In genomic region chr16:93648441-93649183, GRCm38 (mm10) we compare ENCODE assay signal across 27 mouse cellular contexts. TPM values are rescaled to one million over a fixed set of nuclear protein-coding genes. Genes with fewer than 3 reads are reported as not detected.
"Had no signal": no experiment of that assay in that cellular context is flagged by ENCODE, and none has a peak within 500 bp of the region (broad histone marks: within the 10 kb centered on the region; RNA-seq: fewer than 3 reads in every experiment).

No protein-coding gene starts in this region.

- H3K4me2 ChIP-seq: kidney, embryonic 15.5 days; limb, embryonic 12.5 days; limb, embryonic 15.5 days; liver, embryonic 11.5 days; lung, embryonic 14.5 days; midbrain, embryonic 12.5 days; midbrain, embryonic 15.5 days; neural tube, embryonic 12.5 days; neural tube, embryonic 15.5 days had no signal

- H3K27ac ChIP-seq: kidney, embryonic 15.5 days; left cerebral cortex, adult 2 months; limb, embryonic 12.5 days; limb, embryonic 15.5 days; liver, embryonic 14.5 days; macrophage; midbrain, embryonic 12.5 days; midbrain, embryonic 15.5 days; neural tube, embryonic 12.5 days; neural tube, embryonic 15.5 days; stomach, postnatal 0 days had no signal

- H3K4me1 ChIP-seq: kidney, embryonic 15.5 days; limb, embryonic 15.5 days; midbrain, embryonic 12.5 days; midbrain, embryonic 15.5 days; neural tube, embryonic 12.5 days; neural tube, embryonic 15.5 days had no signal

- DNase-seq: kidney, adult 8-10 months; kidney, postnatal 10 days; kidney, postnatal 36 days; layer of hippocampus, postnatal 36 days; left cerebral cortex, postnatal 4 days; liver, postnatal 0 days; lung, embryonic 14.5 days; right cerebral cortex, adult 18-20 months; right cerebral cortex, postnatal 14 days; right cerebral cortex, postnatal 4 days; thymus, adult 2 months; thymus, postnatal 14 days; thymus, postnatal 4 days had no signal

- H3K9ac ChIP-seq: kidney, embryonic 15.5 days; limb, embryonic 12.5 days; limb, embryonic 15.5 days; liver, embryonic 14.5 days; liver, postnatal 0 days; lung, embryonic 14.5 days; midbrain, embryonic 12.5 days; midbrain, embryonic 15.5 days; neural tube, embryonic 12.5 days; neural tube, embryonic 15.5 days had no signal

- H3K27me3 ChIP-seq: kidney, embryonic 15.5 days; limb, embryonic 12.5 days; limb, embryonic 15.5 days; midbrain, embryonic 12.5 days; midbrain, embryonic 15.5 days; neural tube, embryonic 12.5 days; neural tube, embryonic 15.5 days had no signal

- ATAC-seq: liver, postnatal 0 days; lung, postnatal 0 days; midbrain, embryonic 15.5 days had no signal

- H3K9me3 ChIP-seq: kidney, embryonic 15.5 days; limb, embryonic 12.5 days; limb, embryonic 15.5 days; midbrain, embryonic 12.5 days; midbrain, embryonic 15.5 days; neural tube, embryonic 12.5 days; neural tube, embryonic 15.5 days had no signal

- H3K36me3 ChIP-seq: kidney, embryonic 15.5 days; limb, embryonic 12.5 days; limb, embryonic 15.5 days; midbrain, embryonic 12.5 days; midbrain, embryonic 15.5 days; neural tube, embryonic 12.5 days; neural tube, embryonic 15.5 days had no signal

- H3K4me3 ChIP-seq: kidney, embryonic 15.5 days; left cerebral cortex, adult 2 months; limb, embryonic 12.5 days; limb, embryonic 15.5 days; midbrain, embryonic 12.5 days; midbrain, embryonic 15.5 days; neural tube, embryonic 12.5 days; neural tube, embryonic 15.5 days had no signal

RNA-seq across cellular contexts. Expression of gene Gm5678, which starts 20.7 kb away (rescaled TPM):
- polyA plus RNA-seq: kidney, embryonic 15.5 days; limb, embryonic 12.5 days; limb, embryonic 15.5 days; liver, embryonic 11.5 days; liver, embryonic 14.5 days; liver, postnatal 0 days; lung, embryonic 14.5 days; lung, postnatal 0 days; macrophage; midbrain, embryonic 12.5 days; midbrain, embryonic 15.5 days; neural tube, embryonic 12.5 days; neural tube, embryonic 15.5 days; stomach, embryonic 14.5 days; thymus, adult 2 months had no signal
